Mouse (Mus musculus): ENCODE data around the gene Acadsb.

Gene Acadsb

GRCm38 (mm10) chr7:131465735-131466134, 55.3 kb downstream of the Acadsb start:
- no peak for DNase-seq (ENCODE audit: low spot score)

- DNase-seq (ENCODE audit: low spot score), result no peak
These were observed 56.9 kb downstream of the Acadsb start for GRCm38 (mm10) chr7:131467312-131467711.

GRCm38 (mm10) chr7:131469506-131469905, 59.1 kb downstream of the Acadsb start:
- no peak for DNase-seq (ENCODE audit: low spot score)

DNA sequence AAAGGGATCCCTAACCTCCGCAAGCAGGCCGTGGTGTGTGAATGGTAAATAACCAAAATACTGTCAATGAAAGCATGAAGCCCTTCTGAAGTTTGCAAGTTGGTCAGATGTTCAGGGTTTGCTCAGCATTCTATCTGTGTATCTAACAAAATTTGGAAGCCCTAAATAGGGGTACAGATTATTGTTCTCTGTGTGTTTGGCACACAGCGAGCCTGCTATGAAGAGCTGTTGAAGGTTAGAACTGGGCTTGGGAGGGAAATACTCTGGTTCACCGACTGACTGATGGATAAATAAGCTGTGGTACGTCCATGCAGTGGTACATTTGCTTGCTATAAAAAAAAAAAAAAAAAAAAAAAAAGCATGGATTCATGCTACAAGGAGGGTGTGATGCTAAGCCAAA, 61.1 kb downstream of the Acadsb start:
- DNase-seq (ENCODE audit: low spot score), result no peak

- no peak for DNase-seq (ENCODE audit: low spot score)
These were observed 66.7 kb downstream of the Acadsb start for GRCm38 (mm10) chr7:131477140-131477539.

DNA sequence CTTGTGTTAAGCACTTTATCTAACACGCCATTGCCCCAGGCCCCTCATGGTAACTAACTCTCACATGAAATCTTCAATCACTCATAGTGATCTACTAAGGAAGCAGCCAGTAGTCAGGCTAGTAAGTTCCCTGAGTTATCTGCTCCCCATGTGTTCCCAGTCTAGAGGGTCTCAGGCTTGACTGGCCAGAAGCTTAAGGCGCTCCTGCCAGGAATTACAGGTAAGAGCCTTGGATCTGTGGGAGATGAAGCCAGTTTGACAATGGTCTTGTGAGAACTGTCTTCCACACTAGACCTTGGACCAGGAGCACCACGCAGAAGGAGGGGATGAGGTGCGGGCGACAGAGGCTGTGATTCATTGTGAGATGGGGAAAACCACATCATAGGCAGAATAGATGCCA, 68.0 kb downstream of the Acadsb start:
- DNase-seq (ENCODE audit: low spot score), result no peak
